Mouse (Mus musculus): ENCODE results near the gene Jak1.

Gene Jak1

DNA sequence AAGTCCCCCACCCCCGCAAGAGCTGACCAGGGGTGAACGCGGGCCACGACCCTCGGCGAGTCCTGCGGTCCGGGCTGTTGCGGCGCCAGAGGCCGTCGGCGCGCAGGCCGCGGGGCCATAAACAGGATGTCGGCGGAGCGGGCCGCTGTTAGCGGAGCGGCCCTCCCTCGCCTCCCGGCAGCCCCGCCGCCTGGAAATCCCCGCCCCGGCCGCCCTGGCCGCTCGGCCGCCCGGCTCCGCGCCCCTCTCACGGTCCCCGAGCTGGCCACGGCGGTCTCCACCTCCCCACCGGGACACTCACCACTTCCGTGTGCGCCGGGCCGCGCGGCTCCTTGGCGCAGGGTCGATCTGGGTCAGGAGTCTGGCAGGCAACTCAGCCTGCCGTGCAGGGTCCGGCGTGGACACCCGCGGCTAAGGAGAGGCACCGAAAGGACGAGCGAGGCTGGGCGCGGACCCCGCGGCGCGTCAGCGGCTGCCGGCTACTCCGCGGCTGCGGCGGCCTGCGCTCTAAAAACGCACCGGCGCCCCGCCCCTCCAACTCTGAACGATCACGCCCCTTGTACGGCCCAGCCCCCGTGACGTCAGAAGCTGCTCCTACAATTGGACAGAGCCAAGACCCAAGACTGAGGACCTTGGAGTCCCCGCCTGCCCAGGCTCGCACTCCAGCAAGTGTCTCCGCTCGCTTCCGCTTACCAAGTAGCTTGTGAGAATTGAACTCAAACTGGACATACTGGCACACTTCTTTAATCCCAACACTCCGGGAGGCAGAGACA, at the start of gene Jak1:
Gene Jak1 (minus strand): TSS at position 542 of the 773 bp plus-strand sequence.
- DNase-seq, result peak; percentile 99 to 100

DNA sequence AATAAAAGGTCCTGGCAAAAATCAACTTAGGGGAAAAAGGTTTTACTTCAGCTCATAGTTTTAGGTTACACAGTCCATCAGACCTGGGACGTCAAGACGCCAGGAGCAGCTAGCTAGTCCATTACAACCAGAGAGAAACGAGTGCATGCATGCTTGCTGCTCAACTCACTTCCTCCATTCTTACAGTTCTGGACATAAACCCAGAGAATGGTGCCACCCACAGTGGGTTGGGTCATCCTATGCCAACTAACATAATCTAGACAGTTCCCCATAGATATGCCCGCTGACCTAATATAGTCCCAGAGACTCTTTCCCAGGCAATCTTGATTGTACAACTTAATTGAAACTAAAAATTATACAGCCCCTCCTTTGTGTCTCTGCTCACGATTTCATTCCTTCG, 47.0 kb upstream of the Jak1 start:
- no peak for DNase-seq

GRCm38 (mm10) chr4:101308166-101308565, 43.1 kb upstream of the Jak1 start:
- DNase-seq, result no peak

GRCm38 (mm10) chr4:101307286-101307685, 42.2 kb upstream of the Jak1 start:
- DNase-seq, result no peak

DNA sequence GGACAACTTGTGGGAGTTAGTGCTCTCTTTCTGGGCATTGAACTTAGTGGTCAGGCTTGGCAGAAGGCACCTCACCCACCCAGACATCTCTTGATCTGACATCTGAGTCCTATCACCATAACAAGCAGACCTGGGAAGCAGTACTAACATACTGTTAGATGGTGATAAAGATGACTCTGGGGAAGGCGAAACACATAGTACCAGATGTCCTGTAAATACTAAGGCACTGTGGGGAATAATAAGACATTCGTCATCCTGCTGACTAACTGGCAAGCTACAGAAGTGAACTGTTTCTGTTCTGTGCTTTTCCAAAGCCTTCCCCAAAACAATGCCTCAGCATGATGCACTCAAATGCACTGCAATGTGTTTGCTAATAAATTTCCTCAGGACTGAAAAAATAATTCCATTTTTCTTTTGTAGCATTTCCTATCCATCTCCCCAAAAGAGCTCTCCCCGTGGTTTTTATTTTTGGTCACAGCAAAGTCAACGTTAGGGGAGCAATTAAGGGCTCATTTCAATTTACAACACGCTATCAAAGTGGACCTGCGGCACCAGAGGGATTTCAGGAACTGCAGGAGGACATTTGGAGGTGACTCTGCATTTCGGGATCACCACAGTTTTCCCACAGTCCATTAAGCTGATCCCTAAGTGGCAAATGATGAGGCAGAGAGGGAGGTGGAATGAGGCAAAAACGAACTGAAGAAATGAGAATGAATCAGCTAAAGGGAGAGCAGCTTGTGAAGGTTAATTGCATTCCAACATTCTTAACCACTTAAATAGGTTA, 41.2 kb upstream of the Jak1 start:
- DNase-seq, result no peak

DNA sequence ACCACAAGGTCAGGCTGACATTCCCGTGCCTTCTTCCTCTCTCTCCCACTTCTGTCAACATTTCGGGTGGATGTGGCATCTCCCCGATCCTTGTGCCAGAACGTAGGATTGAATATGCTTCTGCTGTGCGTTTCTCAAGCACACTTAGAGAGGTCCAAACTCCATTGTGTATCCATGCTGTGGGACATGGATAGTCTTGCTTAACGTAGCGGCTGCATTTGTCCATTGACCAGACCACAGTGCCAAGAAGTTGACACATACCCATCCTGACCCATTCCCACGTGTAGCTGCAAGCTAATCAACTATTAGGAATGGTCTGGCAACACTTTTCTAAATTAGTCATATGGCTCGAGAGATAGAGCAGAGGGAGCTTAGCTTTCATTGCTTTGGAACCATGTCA, 40.0 kb upstream of the Jak1 start:
- DNase-seq, result no peak

GRCm38 (mm10) chr4:101304114-101304513, 39.0 kb upstream of the Jak1 start:
- DNase-seq, result no peak

DNA sequence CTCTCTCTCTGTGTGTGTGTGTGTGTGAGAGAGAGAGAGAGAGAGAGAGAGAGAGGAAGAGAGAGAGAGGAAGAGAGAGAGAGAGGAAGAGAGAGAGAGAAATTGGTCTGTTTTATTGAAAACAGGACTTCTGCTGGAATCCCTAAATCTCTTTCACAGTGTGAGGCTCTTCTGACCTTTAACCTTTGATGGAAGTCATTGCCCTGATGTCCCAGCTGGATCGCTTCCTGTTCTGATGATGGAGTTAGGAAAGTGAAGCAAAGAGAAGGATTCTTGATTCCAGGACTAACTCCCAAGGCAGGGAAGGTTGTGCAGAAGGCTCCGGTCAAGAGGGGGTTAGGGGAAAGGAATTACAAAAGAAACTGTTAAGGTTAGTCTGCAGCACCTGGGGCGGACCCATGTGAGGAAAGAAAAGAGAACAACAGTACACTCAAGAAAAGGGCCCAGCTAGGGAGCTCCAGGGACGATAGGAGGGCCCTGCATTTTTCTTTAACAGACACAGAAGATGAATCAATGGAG, 35.4 kb upstream of the Jak1 start:
- no peak for DNase-seq

DNA sequence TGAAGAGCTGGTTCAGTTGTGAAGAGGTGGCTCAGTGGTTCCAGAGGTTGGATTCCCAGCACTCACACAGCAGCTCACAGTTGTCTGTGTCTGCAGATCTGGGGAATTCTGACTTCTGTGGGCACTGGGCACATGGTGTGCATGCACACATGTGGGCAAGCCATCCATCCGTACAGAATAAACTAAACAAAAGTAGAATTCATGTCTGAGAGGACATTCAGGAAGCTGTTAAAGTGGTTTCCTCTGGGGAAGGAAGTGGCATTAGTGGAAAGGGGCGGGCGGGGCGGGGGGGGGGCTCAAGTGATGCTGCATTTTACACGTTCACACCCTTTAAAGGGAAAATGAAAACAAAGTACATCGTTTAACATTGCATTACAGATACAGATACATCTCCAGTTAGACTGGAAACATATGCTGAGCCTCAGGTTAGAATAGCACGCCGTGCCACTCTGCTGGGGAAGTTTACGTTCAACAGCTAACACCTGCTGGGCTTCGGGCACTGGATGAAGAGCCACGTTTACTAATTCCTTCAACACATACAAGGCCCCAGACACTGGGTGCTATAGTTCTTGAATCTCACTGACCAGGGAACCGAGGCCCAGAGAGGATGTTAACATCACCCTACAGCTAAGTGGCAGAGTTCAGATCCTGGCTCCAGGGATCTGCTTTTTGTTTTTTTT, 33.4 kb upstream of the Jak1 start:
- DNase-seq, result no peak

GRCm38 (mm10) chr4:101296836-101297235, 31.8 kb upstream of the Jak1 start:
- DNase-seq, result no peak

- DNase-seq, result peak; percentile 50 to 81
Observed at GRCm38 (mm10) chr4:101295788-101296187, 30.7 kb upstream of the Jak1 start.

DNA sequence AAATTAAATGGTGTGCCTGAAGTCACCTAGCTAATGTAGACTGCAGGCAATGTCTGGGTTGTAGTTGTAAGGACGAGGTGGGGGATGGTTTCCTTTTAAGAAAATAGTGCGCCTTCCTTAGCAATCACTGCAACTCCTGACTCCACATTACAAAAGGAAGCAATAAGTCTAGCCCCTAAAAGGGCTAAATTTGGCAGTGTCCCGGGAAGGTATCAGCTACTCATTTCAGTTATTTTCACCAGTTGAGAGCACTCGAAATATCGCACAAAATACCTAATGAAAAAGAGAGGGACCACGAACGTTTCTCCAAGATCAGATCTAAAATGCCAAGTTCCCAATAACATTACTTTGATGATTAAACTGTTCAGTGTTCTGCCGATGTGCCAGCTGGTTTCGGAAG, 28.6 kb upstream of the Jak1 start:
- DNase-seq, result no peak

GRCm38 (mm10) chr4:101292736-101293541, 27.9 kb upstream of the Jak1 start:
- DNase-seq, result peak; percentile 79 to 82

- DNase-seq, result peak; percentile 94 to 95
Observed at GRCm38 (mm10) chr4:101292028-101292735, 27.1 kb upstream of the Jak1 start.

DNA sequence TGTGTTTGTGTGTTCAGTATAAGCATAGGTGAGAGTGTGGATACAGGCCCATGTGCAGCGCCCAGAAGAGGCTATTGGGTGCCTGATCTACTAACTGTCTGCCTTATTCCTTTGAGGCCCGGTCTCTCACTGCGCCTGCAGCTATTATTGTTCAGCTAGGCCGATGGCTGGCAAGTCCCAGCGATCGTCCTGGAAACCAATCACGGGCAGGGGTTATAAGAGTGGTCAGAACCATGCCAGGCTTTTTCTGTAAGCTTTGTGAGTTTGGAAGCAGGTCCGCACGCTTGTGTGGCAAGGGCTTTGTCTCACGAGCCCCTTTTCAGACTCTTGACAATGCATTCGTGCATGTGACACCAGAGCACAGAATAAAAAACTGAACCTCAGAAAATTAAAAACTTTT, 23.2 kb upstream of the Jak1 start:
- no peak for DNase-seq

DNA sequence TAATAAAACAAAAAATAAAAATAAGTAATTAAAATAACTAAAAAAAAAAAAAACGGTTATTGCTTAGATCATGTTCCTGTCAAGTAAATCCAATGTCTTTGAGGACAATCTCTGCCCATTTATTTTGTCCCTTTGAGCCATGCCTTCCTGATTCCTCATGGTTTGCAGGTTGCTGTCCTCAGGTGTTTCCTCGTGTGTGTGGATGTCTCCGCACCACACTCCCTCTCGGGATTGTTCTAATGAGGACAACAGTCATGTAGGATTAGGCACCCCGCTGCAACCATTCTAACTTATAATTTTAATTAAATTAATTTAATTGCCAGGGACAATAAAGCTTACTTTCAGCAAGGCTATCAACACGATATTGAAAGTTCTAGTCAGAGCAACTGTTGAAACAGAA, 21.5 kb upstream of the Jak1 start:
- DNase-seq, result no peak

DNA sequence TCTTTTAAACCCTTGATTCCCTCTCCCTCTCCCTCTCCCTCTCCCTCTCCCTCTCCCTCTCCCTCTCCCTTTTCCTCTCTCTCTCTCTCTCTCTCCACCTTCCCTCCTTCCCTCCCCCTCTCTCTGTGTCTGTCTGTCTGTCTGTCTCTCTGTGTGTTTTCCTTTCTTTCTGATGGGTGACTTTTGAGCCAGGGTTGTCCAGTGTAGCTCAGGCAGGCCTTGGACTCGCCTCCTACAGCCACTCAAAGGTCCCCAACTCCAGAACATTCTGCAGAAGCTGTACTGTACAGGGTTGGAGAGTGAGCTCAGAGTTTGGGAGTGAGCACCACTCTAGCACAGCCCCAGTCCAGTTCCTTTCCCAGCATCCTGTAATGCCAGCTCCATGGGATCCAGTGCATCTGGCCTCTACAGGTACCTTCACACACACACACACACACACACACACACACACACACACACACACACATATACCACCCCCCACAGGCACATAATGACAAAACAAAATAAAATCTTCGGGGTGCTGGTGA, 20.9 kb upstream of the Jak1 start:
- DNase-seq, result no peak

DNA sequence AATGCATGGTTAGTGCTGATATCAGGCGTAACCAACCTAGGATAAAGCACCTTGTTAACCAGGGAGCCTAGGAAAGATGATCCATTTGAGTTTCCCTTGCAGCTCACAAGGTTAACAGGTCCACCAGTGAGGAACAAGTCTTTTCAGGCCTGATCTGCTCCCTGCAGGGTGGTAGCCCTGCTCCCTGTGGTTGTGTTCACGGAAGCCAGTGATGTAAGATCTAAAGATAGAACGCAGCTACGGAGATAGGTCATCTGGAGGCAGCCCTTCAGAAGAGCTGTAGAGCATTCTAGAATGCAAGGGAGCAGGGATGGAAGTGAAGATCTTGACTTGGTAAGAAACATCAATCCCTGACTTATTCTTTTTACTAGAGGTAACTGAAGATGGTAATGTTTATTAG, 18.9 kb upstream of the Jak1 start:
- peak in 1 of 2 experiments; percentile 11 for DNase-seq

DNA sequence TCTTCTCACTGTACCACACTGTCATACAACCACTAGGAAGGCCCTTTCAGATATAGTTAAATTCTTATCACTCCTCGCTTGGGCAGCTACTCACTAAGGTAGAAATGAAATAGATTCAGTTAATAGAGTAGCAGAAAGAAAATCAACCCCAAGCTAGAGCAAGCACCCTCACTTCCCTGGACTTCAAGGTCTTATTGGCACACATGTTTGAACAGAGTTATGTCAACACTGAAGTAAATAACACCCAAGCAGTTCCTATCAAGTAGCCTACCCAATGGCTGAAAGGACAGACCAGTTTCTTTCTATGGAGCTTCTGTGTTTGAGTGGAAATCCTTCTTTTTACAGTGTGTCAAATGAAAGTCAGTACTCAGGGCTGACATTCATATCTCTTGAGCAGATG, 17.2 kb upstream of the Jak1 start:
- no peak for DNase-seq

DNA sequence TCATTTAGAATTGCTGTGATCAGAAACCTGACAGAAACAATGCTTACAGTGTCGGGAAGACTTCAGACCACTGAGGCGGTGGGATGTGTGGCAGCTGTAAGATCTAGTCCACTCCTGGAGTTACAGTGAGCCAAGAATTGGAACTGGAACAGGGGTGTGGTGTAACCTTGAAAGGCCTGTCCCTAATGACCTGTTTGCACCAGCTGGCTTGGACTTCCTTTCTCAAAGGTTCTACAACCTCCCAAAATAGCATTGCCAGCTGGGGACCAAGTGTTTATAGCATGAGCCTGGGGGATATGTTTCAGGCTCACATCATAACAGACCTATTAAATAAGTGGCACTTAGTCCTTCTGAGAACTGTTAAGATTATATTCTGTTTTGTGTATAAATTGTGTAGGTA, 15.0 kb upstream of the Jak1 start:
- DNase-seq, result no peak

DNA sequence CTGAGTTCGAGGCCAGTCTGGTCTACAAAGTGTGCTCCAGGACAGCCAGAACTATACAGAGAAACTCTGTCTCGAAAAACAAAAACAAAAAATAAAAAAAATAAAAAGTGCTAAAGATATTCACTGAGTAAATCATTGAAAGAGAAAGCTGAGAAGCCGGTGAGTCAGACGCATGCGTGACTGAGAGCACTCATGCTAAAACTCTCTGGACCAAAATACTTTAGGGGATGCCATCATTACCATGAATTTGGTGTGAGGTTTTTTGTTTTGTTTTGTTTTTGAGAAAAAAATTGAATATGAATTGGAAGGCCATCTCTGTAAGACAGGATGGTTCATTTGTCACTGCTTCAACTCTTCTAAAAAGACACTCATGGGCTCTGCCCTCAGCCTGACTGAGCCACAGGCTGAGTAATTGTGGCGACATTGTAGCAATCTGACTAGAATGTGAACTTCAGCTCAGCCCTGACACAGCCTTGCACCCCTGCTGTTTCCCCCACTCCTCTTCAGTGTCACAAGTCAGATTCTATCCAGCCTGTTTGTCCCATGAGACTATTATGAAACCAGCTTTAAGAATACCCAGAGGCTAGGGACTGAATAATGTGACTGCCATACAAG, 11.5 kb upstream of the Jak1 start:
- DNase-seq, result no peak

Measured in kidney, postnatal 36 days (tissue).